Mouse (Mus musculus) embryonic fibroblast, embryonic 13.5 days (primary cell): ENCODE results near the gene Rere.

Source experiments
- CTCF ChIP-seq: IDR thresholded peaks from 2 replicates; pipeline ENCODE4 v1.5.1; 2011; ENCODE audit warnings: mild to moderate bottlenecking, control low read depth, low read length, moderate library complexity, borderline replicate concordance; ENCODE audit not compliant: insufficient read depth
- POLR2A ChIP-seq: IDR thresholded peaks from 2 replicates; pipeline ENCODE4 v1.6.1; 2011; ENCODE audit warnings: low read depth, mild to moderate bottlenecking, control low read depth, low read length, moderate library complexity

GRCm38 (mm10) chr4:150433827-150434574 lies 152.6 kb downstream of the Rere start:
- TF ChIP-seq CTCF (no peak), POLR2A (no peak)
